Mouse (Mus musculus): ENCODE measurements around the gene Golga3.

- TF ChIP-seq GATA1 (IDR thresholded peaks at IDR 0.05; ENCODE audit: borderline replicate concordance, low read length) (no peak), CTCF (IDR thresholded peaks at IDR 0.05; ENCODE audit: low read depth, low read length) (no peak)
Observed at GRCm38 (mm10) chr5:110140424-110140823, 36.1 kb upstream of the Golga3 start.

Data from G1E (cell line).